Mouse (Mus musculus) stomach, postnatal 0 days (tissue): ENCODE results near the gene Pcsk1. TPM values are rescaled to one million over a fixed set of nuclear protein-coding genes. Genes with fewer than 3 reads are reported as not detected.

Experiments
- ATAC-seq: fragments of 200-750 bp; cut with Nextera tagmentation; 2 replicates; pipeline ENCODE4 v1.8.0; 2017; ENCODE audit not compliant: low FRiP score, low TSS enrichment
- DNase-seq: peaks from one replicate; pipeline ENCODE4 v3.0.0-alpha.2; 2016; ENCODE audit warnings: low spot score
- H3K27ac ChIP-seq: fragments of 300-500 bp; sonication (generic); replicated peaks from 2 replicates; pipeline ENCODE4 v1.5.1; 2014; ENCODE audit warnings: mild to moderate bottlenecking, control low read depth
- H3K27me3 ChIP-seq: fragments of 300-500 bp; sonication (generic); 2 replicates; pipeline ENCODE4 v1.6.1; 2014; ENCODE audit warnings: low read length; ENCODE audit not compliant: control insufficient read depth, insufficient read depth
- H3K36me3 ChIP-seq: fragments of 300-500 bp; sonication (generic); 2 replicates; pipeline ENCODE4 v1.6.1; 2014; ENCODE audit warnings: low read length, mixed read lengths; ENCODE audit not compliant: control insufficient read depth, insufficient read depth
- H3K4me1 ChIP-seq: fragments of 300-500 bp; sonication (generic); replicated peaks from 2 replicates; pipeline ENCODE4 v1.6.1; 2014; ENCODE audit warnings: antibody characterized with exemption; ENCODE audit not compliant: control insufficient read depth, insufficient read depth
- H3K4me2 ChIP-seq: fragments of 300-500 bp; sonication (generic); replicated peaks from 2 replicates; pipeline ENCODE4 v1.6.1; 2014; ENCODE audit warnings: low read depth, mild to moderate bottlenecking, control low read depth, moderate library complexity
- H3K4me3 ChIP-seq: fragments of 300-500 bp; sonication (generic); 2 replicates; pipeline ENCODE4 v1.5.1; 2014; ENCODE audit warnings: low read depth, low read length, control low read depth
- H3K9ac ChIP-seq: fragments of 300-500 bp; sonication (generic); 2 replicates; pipeline ENCODE4 v1.6.1; 2014; ENCODE audit warnings: mild to moderate bottlenecking, low read length, control low read depth, mixed read lengths
- H3K9me3 ChIP-seq: fragments of 300-500 bp; sonication (generic); 2 replicates; pipeline ENCODE4 v1.6.1; 2016; ENCODE audit warnings: low read length; ENCODE audit not compliant: control insufficient read depth
- CTCF ChIP-seq: IDR thresholded peaks from 2 replicates; pipeline ENCODE4 v1.5.1; 2016; ENCODE audit warnings: antibody characterized with exemption, low read depth, mild to moderate bottlenecking, moderate library complexity
- EP300 ChIP-seq: optimal IDR thresholded peaks from 2 replicates; pipeline ENCODE3; 2016; ENCODE audit warnings: antibody characterized with exemption
- WGBS: fragments of 180-500 bp; shearing (Covaris S2); extraction: QIAGEN DNeasy Blood & Tissue Kit; methylation state at CpG from one replicate; pipeline ENCODE4 v1.1.7; 2014; 5-methylcytosine and 5-hydroxymethylcytosine counted together
- polyA plus RNA-seq: library from polyadenylated mRNA; unstranded; fragments of >200 nt; fragmentation: Nextera tagmentation; extraction: Ambion mirVana; gene quantifications from 2 replicates; pipeline ENCODE4 v1.2.1, GENCODE M21; 2015

Pcsk1 gene
- polyA plus RNA-seq, 1 experiment from 2014 or later, result 1.0 TPM

- TF ChIP-seq EP300 (no peak), CTCF (no peak)
- Histone ChIP-seq H3K4me2 (no peak overlapping the region), H3K9me3 (no peaks in the 10 kb centered on the region), H3K27ac (no peak overlapping the region), H3K27me3 (no peaks in the 10 kb centered on the region), H3K9ac (no peak overlapping the region), H3K4me1 (no peaks in the 10 kb centered on the region), H3K36me3 (no peaks in the 10 kb centered on the region), H3K4me3 (no peak overlapping the region)
- no peak for DNase-seq
- no peak for ATAC-seq
These were observed 5.9 kb downstream of the Pcsk1 start for GRCm38 (mm10) chr13:75095487-75095886.

GRCm38 (mm10) chr13:75113114-75113513, 23.5 kb downstream of the Pcsk1 start:
- Histone ChIP-seq H3K27ac (no peak overlapping the region), H3K4me1 (no peaks in the 10 kb centered on the region), H3K27me3 (no peaks in the 10 kb centered on the region), H3K36me3 (no peaks in the 10 kb centered on the region), H3K4me2 (no peak overlapping the region), H3K9me3 (no peaks in the 10 kb centered on the region), H3K4me3 (no peak overlapping the region), H3K9ac (no peak overlapping the region)
- 38% methylated on average over 2 of the region's 2 CpGs for WGBS
- DNase-seq, result no peak
- no peak for TF ChIP-seq CTCF
- no peak for TF ChIP-seq EP300
- no peak for ATAC-seq

DNA sequence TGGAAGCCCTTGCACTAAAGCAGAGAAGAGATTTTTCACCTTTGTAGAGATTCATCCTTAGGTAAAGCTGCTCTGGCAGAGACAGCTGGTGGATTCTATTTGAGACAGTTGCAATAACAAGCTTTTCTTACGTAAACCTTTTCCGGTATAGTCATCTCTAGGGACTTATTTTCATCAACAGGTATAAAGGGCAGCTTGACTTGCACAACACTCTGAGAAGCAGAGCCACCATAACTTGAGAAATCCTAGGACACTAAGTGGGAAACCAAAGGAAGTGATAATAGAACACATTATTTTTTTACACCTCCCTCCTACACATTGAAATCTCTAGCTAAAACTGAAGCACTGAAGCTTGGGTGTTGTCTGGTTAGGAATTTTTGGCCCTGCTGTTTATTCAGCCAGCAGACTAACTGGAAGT, 24.4 kb downstream of the Pcsk1 start:
- Histone ChIP-seq H3K4me1 (no peaks in the 10 kb centered on the region), H3K4me2 (no peak overlapping the region), H3K9me3 (no peaks in the 10 kb centered on the region), H3K4me3 (no peak overlapping the region), H3K27me3 (no peaks in the 10 kb centered on the region), H3K9ac (no peak overlapping the region), H3K36me3 (no peaks in the 10 kb centered on the region), H3K27ac (no peak overlapping the region)
- ATAC-seq (no peak), DNase-seq (no peak)
- 69% methylated on average over 2 of the region's 2 CpGs for WGBS
- TF ChIP-seq EP300 (no peak), CTCF (no peak)

DNA sequence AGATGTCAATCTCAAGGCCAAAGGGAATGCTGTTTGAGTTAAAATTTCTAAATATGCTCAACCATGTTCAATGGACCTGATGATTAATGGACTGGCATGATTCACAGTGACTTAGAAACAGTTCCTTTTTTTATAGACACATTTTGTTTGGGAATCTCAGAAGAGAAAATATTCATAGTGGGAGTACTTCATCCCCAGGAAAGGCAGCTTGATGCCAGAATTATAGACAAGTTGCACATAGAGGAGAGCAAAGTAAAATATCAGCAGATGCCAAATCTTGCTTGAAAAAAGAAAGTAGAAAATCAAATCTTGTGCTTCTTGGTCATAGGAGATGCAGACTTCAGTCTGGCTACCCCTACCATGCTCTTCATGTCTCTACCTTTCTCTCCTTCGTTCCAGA, 25.2 kb downstream of the Pcsk1 start:
- no peak for DNase-seq
- H3K36me3 ChIP-seq, result no peaks in the 10 kb centered on the region
- 71% methylated on average over 1 of the region's 1 CpGs for WGBS
- H3K4me1 ChIP-seq, result no peaks in the 10 kb centered on the region
- H3K27ac ChIP-seq, result no peak overlapping the region
- H3K4me2 ChIP-seq, result no peak overlapping the region
- no peak for TF ChIP-seq CTCF
- TF ChIP-seq EP300, result no peak
- no peak overlapping the region for H3K4me3 ChIP-seq
- H3K27me3 ChIP-seq, result no peaks in the 10 kb centered on the region
- no peak overlapping the region for H3K9ac ChIP-seq
- H3K9me3 ChIP-seq, result no peaks in the 10 kb centered on the region
- ATAC-seq, result no peak

DNA sequence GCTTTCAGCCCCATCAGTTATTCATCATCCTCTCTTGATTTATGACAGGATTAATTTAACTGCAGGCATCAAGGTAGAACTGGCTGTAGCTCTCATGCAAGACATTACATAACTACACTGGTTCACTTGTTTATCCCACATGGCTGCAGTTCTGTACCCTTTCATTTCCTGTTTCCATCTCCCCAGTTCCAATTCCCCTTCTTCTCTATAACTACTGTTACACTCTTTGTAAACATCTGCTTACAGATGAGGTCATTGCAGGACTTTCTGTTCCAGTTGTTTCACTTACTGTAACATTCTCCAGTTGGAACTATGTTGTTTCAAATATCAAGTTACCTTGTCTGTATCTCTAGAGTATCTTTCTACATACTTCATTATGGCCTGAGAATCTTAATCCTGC, 46.2 kb downstream of the Pcsk1 start:
- H3K4me1 ChIP-seq, result no peaks in the 10 kb centered on the region
- H3K27me3 ChIP-seq, result no peaks in the 10 kb centered on the region
- TF ChIP-seq CTCF, result no peak
- TF ChIP-seq EP300, result no peak
- H3K4me3 ChIP-seq, result no peak overlapping the region
- ATAC-seq (no peak), DNase-seq (no peak)
- H3K4me2 ChIP-seq, result no peak overlapping the region
- no peaks in the 10 kb centered on the region for H3K9me3 ChIP-seq
- no peak overlapping the region for H3K9ac ChIP-seq
- no peaks in the 10 kb centered on the region for H3K36me3 ChIP-seq
- H3K27ac ChIP-seq, result no peak overlapping the region

DNA sequence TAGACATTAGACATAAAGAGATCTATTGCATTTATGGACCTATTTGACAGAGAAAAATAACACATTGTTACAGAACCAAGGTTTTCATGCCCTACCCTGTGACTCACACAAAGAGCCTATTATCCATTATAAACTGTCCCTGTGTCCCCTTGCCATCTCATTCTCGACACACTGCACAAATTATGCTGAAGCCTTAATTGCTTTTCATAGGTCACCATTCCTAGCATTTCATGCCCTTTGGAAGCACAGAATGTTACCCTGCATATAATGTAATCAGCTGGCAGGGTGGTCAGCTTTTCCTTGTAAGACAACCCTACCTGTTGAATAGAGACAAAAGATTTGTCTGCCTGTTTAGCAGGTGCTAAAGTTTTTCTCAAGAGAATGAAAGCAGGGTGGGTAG, 71.0 kb downstream of the Pcsk1 start:
- Histone ChIP-seq H3K4me2 (no peak overlapping the region), H3K9me3 (no peaks in the 10 kb centered on the region), H3K27ac (no peak overlapping the region), H3K4me1 (no peaks in the 10 kb centered on the region), H3K9ac (no peak overlapping the region), H3K36me3 (no peaks in the 10 kb centered on the region), H3K4me3 (no peak overlapping the region), H3K27me3 (no peaks in the 10 kb centered on the region)
- WGBS, result 30% methylated on average over 1 of the region's 1 CpGs
- no peak for ATAC-seq
- TF ChIP-seq CTCF (no peak), EP300 (no peak)
- DNase-seq, result no peak
